Mouse (Mus musculus) kidney, adult 8-10 months (tissue): ENCODE measurements at regions not wholly inside any gene's neighbourhood (a gene's known extent, or its start where the extent isn't known, plus 50 kb on each side); places are given as distances from the start of the nearest gene placed in this dataset.

Experiments used
- DNase-seq, 2 experiments: peaks; one replicate each; pipeline ENCODE4 v3.0.0; 2022

- no peak for DNase-seq
These were observed 620.0 kb downstream of the Dnah5 start for GRCm38 (mm10) chr15:28823526-28823925.

- no peak for DNase-seq
These were observed 631.3 kb downstream of the Dnah5 start for GRCm38 (mm10) chr15:28834831-28835230.

GRCm38 (mm10) chr15:28840322-28840721, 636.8 kb downstream of the Dnah5 start:
- no peak for DNase-seq

GRCm38 (mm10) chr15:28856419-28856818, 652.9 kb downstream of the Dnah5 start:
- DNase-seq: no peak

- peak; percentile 54 to 73 for DNase-seq
These were observed 654.6 kb downstream of the Dnah5 start for GRCm38 (mm10) chr15:28858176-28858575.

GRCm38 (mm10) chr15:28864101-28864500, 660.5 kb downstream of the Dnah5 start:
- no peak for DNase-seq

- DNase-seq: no peak
These were observed 661.4 kb downstream of the Dnah5 start for GRCm38 (mm10) chr15:28864913-28865312.

- DNase-seq: no peak
These were observed 669.4 kb downstream of the Dnah5 start for GRCm38 (mm10) chr15:28873001-28873400.

GRCm38 (mm10) chr15:28896248-28896808, 692.8 kb downstream of the Dnah5 start:
- DNase-seq: no peak

GRCm38 (mm10) chr15:28922437-28922836, 718.9 kb downstream of the Dnah5 start:
- DNase-seq: no peak

GRCm38 (mm10) chr15:28948245-28948644, 744.7 kb downstream of the Dnah5 start:
- DNase-seq: no peak
